Mouse (Mus musculus) lung, embryonic 16.5 days (tissue): ENCODE results near the gene Sync. TPM values are rescaled to one million over a fixed set of nuclear protein-coding genes. Genes with fewer than 3 reads are reported as not detected.

Source experiments
- ATAC-seq: fragments of 200-750 bp; cut with Nextera tagmentation; 2 replicates; pipeline ENCODE4 v1.8.0; 2017; ENCODE audit warnings: low read depth, mild to moderate bottlenecking, moderate library complexity
- H3K27ac ChIP-seq: fragments of 300-500 bp; sonication (generic); 2 replicates; pipeline ENCODE4 v1.5.1; 2014; ENCODE audit warnings: mild to moderate bottlenecking, control low read depth, low read length
- H3K27me3 ChIP-seq: fragments of 300-500 bp; sonication (generic); 2 replicates; pipeline ENCODE4 v1.6.1; 2014; ENCODE audit warnings: low read depth, low read length, mixed read lengths; ENCODE audit not compliant: control insufficient read depth, insufficient read depth
- H3K36me3 ChIP-seq: fragments of 300-500 bp; sonication (generic); 2 replicates; pipeline ENCODE4 v1.6.1; 2014; ENCODE audit warnings: low read length; ENCODE audit not compliant: control insufficient read depth, insufficient read depth
- H3K4me1 ChIP-seq: fragments of 300-500 bp; sonication (generic); replicated peaks from 2 replicates; pipeline ENCODE4 v1.6.1; 2014; ENCODE audit warnings: low read length, mixed read lengths; ENCODE audit not compliant: control insufficient read depth, insufficient read depth
- H3K4me2 ChIP-seq: fragments of 300-500 bp; sonication (generic); 2 replicates; pipeline ENCODE4 v1.6.1; 2014; ENCODE audit warnings: low read depth, low read length, control low read depth
- H3K4me3 ChIP-seq: fragments of 300-500 bp; sonication (generic); 2 replicates; pipeline ENCODE4 v1.5.1; 2014; ENCODE audit warnings: mild to moderate bottlenecking, low read length, control low read depth
- H3K9ac ChIP-seq: fragments of 300-500 bp; sonication (generic); 2 replicates; pipeline ENCODE4 v1.6.1; 2014; ENCODE audit warnings: low read length, control low read depth
- H3K9me3 ChIP-seq: fragments of 300-500 bp; sonication (generic); 2 replicates; pipeline ENCODE4 v1.6.1; 2016; ENCODE audit warnings: low read length; ENCODE audit not compliant: control insufficient read depth
- WGBS: fragments of 180-500 bp; shearing (Covaris S2); extraction: QIAGEN DNeasy Blood & Tissue Kit; methylation state at CpG from one replicate; pipeline ENCODE4 v1.1.7; 2014; 5-methylcytosine and 5-hydroxymethylcytosine counted together
- polyA plus RNA-seq: library from polyadenylated mRNA; unstranded; fragments of >200 nt; fragmentation: Nextera tagmentation; extraction: Ambion mirVana; gene quantifications from 2 replicates; pipeline ENCODE4 v1.2.1, GENCODE M21; 2015

Sync gene
- polyA plus RNA-seq, 1 experiment from 2014 or later, result 0.50 TPM

DNA sequence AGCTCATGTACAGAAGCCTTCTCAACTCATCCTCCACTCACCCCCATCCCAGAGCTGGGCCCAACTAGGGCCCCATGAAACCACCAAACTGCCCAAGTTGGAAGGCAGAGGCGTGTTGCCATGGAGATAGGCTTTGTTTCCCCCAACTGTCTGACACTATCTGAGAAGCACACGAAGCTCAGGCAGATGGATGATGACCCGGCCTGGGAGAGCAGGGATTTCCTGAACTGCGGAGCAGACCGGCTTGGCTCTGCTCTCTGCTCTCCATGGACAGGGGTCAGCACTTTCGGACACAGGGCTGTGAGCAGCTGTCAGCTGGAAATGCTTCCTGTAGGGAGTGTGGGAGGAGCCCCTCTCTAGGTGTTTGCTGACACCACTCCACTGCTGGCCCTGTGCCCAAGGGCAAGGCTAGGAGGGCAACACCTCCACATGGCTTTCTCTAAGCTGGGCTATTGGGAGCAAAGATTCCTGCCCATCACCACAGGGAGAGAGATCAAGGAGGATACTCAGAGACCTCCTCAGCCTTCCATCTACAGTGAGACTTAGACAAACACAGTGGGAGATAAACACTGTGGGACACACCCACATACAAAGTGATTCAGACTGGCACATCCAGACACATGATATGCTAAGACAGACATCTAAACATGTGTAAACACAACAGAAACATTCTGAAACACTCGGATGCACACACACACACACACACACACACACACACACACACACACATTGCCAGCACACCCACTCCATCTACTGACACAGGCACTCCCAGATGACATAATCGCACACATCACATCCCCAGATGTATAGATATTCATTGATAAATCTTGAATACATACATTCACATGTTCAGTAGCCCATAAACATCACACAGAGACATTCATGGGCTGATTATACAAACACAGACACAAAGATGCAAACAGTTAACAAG is 30.7 kb upstream of the Sync start:
- Histone ChIP-seq H3K9ac (peak overlapping the region; percentile 5; the same call in 1 of the 2 replicates), H3K4me2 (peak overlapping the region; percentile 36; the same call in 1 of the 2 replicates), H3K4me3 (no peak overlapping the region), H3K27ac (peak overlapping the region; percentile 62; the same call in 1 of the 2 replicates), H3K36me3 (no peaks in the 10 kb centered on the region), H3K9me3 (no peaks in the 10 kb centered on the region), H3K27me3 (no peaks in the 10 kb centered on the region; the same call in 1 of the 2 replicates), H3K4me1 (peaks cover 16% of the 10 kb centered on the region)
- WGBS, result 12% methylated on average over 8 of the region's 8 CpGs
- peak; percentile 79 for ATAC-seq

DNA sequence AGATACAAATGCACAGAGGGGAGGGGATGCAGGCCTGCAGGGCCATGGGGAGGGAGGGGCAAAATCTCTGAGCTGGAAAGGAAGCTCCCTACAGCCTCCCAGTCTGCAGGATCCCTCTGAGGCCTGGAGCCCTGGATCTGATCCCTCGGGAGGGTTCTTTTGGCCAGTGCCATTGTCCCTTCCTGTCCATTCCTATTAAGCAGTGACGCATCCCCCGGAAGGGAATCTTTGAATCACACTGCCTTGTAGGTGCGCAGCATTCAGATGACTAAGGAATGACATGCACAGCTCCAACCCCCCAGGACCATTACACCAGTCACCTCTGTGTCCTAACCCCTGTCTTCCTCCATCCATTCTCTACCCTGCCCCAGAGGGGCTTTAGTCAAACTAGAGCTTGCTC is 28.3 kb upstream of the Sync start:
- Histone ChIP-seq H3K27me3 (no peaks in the 10 kb centered on the region; the same call in 1 of the 2 replicates), H3K4me3 (no peak overlapping the region), H3K4me1 (peaks cover 25% of the 10 kb centered on the region), H3K9me3 (no peaks in the 10 kb centered on the region), H3K27ac (no peak overlapping the region), H3K36me3 (no peaks in the 10 kb centered on the region), H3K9ac (no peak overlapping the region), H3K4me2 (no peak overlapping the region)
- ATAC-seq, result no peak
- 89% methylated on average over 4 of the region's 4 CpGs for WGBS

DNA sequence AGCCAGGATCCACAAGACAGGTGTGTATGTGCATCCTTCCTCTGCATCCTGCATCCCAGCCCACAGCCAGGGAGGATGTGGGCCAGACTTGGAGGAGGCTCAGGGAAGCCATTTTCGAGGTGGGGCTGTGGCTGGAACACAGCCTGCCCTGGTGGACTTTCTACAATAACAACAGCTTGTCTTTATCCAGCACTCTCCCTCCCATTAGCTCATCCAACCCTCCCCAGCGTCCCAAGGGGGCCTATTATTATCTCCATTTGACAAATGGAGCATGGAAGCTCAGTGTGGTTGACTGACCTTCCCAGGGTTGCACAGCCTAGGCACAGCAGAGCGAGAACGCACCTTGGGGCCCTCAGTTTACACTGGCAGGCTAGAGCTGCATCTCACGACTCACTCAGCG is 26.7 kb upstream of the Sync start:
- no peak overlapping the region for H3K4me3 ChIP-seq
- H3K36me3 ChIP-seq, result no peaks in the 10 kb centered on the region
- H3K4me2 ChIP-seq, result no peak overlapping the region
- no peak overlapping the region for H3K27ac ChIP-seq
- no peaks in the 10 kb centered on the region for H3K9me3 ChIP-seq
- WGBS, result 19% methylated on average over 6 of the region's 6 CpGs
- no peak for ATAC-seq
- H3K27me3 ChIP-seq, result no peaks in the 10 kb centered on the region
- no peak overlapping the region for H3K9ac ChIP-seq
- H3K4me1 ChIP-seq, result peaks cover 25% of the 10 kb centered on the region

DNA sequence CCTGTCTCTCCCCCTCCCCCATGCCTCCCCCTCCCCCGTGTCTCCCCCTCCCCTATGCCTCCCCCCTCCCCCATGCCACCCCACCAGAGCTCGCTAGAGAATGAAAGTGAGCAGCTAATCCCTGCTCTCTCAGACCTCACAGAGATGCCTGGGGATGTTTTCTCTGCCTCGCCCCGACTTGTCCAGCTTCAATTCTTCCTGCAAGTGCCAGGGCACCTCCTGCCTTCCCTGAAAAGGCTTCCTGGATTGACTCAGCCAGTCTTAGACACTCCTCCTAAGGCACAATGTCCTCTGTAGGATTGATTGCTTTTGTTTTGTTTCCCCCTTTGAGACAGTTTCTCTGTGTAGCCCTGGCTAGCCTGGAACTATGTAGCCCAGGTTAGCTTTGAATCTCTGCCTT is 26.2 kb upstream of the Sync start, which contains the start of gene C77080:
C77080 (minus strand) TSS at position 209 of the 400 bp plus-strand sequence.
- Histone ChIP-seq H3K4me3 (no peak within 1 kb of the TSS), H3K36me3 (no peaks in the 10 kb centered on the region), H3K4me2 (no peak within 1 kb of the TSS), H3K27me3 (no peaks in the 10 kb centered on the region), H3K4me1 (peaks cover 23% of the 10 kb centered on the region), H3K27ac (no peak within 1 kb of the TSS), H3K9ac (no peak within 1 kb of the TSS), H3K9me3 (no peaks in the 10 kb centered on the region)
- 24% methylated on average over 3 of the region's 4 CpGs for WGBS
- ATAC-seq, result no peak

DNA sequence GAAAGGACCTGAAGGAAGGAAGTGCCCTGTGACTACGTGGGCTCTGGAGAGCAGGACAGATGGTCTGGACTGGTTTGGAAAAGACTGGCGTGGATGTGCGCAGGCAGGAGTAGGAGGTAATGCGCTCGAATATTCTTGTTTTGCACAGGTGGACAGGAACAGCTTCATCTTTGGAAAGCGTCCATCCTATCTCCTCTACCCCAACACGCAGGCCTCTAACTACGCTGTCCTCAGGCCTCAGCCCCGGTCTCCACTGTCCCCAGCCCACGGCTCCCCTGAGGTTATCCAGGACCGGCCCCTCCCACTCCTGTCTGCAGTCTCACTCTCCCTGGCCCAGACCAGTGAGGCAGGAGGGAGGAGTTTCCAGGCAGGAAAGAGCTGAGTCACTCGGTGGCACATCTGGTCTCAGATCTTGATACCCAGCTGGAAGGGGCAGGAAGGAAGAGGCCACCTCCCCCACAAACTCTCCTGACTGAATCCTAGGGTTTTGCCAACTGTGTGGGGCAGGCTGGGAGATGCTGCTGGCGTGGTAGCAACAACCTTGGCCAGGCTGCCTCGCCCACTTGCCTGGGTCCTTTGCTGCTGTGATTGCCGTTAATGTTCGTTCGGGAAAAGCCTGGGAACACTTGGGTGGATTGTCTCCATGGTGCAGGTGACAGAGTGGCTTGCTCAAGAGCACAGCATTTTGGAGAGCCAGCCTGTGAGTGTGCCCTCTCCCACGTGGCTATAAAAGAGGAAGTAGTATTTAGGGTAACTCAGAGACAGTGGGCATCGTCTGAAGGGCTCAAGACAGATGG is 24.0 kb upstream of the Sync start:
- no peak overlapping the region for H3K9ac ChIP-seq
- peaks cover 13% of the 10 kb centered on the region for H3K4me1 ChIP-seq
- no peak overlapping the region for H3K4me3 ChIP-seq
- H3K4me2 ChIP-seq, result 0 out of 2 replicates have a peak overlapping the region, but pooled peaks have one; percentile 4
- no peaks in the 10 kb centered on the region for H3K27me3 ChIP-seq
- no peaks in the 10 kb centered on the region for H3K9me3 ChIP-seq
- ATAC-seq, result peak; percentile 76
- H3K27ac ChIP-seq, result 0 out of 2 replicates have a peak overlapping the region, but pooled peaks have one; percentile 5
- 24% methylated on average over 19 of the region's 19 CpGs for WGBS
- H3K36me3 ChIP-seq, result no peaks in the 10 kb centered on the region

DNA sequence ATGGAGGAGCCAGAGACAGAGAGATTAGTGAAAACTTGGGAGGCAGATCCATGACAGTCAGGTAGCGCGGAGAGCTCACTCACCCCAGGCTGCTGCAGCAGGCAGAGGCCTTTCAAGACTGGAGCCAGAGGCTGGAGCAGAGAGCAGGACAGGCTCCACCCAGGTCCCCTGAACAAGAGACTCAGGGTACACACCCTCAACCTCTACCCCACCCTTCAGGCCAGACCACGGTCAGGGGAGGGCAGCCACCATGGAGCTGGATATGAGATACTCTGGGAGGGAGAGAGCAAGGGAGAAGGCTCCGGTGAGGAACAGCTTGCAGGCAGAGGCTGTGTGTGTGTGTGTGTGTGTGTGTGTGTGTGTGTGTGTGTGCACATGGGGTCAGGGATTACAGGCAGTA is 21.2 kb upstream of the Sync start:
- H3K4me3 ChIP-seq, result no peak overlapping the region
- no peaks in the 10 kb centered on the region for H3K27me3 ChIP-seq
- H3K27ac ChIP-seq, result no peak overlapping the region
- H3K4me2 ChIP-seq, result no peak overlapping the region
- WGBS, result 84% methylated on average over 4 of the region's 4 CpGs
- no peak for ATAC-seq
- H3K9me3 ChIP-seq, result no peaks in the 10 kb centered on the region
- H3K9ac ChIP-seq, result no peak overlapping the region
- no peaks in the 10 kb centered on the region for H3K36me3 ChIP-seq
- H3K4me1 ChIP-seq, result peaks cover 10% of the 10 kb centered on the region

DNA sequence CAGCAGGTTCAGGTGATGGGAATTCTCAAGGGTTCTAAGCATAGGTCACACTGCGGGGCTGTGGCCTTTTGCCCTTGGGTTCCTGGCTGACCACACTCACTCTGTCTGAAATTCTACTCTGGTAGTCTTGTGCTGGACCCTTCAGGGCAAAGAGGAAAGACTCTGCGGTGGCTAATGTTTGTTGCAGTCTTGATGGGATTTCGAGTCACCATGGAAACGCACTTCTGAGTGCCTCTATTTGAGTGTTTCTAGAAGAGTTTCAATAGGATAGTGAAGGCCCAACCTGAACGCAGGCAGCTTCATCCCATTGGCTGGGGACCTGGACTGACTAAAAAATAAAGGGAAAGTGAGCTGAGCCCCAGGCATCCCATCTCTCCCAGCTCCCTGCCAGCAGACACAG is 20.6 kb upstream of the Sync start:
- Histone ChIP-seq H3K27ac (no peak overlapping the region), H3K4me2 (no peak overlapping the region), H3K27me3 (no peaks in the 10 kb centered on the region), H3K9me3 (no peaks in the 10 kb centered on the region), H3K4me1 (peaks cover 14% of the 10 kb centered on the region), H3K9ac (no peak overlapping the region), H3K4me3 (no peak overlapping the region), H3K36me3 (no peaks in the 10 kb centered on the region)
- WGBS, result 49% methylated on average over 5 of the region's 5 CpGs
- peak; percentile 12; the same call in 1 of the 2 replicates for ATAC-seq

DNA sequence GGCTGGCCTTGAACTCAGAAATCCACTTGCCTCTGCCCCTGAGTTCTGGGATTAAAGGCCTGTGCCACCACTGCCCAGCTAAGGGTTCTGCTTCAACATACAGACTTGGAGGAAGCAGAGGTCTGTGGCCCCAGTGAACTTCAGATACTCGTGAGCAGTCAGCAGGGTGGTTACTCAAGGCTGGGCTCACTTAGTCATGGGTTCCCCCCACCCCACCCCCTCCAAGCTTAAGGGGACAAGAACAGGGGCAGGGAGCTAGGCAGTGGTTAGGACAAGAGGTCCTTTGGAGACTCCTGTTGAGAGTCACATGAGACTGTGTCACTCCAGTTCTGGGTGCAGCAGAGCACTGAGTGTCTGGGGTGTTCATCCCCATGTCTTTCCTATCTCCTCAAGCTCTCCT is 18.7 kb upstream of the Sync start:
- Histone ChIP-seq H3K9me3 (no peaks in the 10 kb centered on the region), H3K4me3 (no peak overlapping the region), H3K27me3 (no peaks in the 10 kb centered on the region), H3K4me1 (peaks cover 11% of the 10 kb centered on the region), H3K36me3 (no peaks in the 10 kb centered on the region), H3K4me2 (no peak overlapping the region), H3K27ac (no peak overlapping the region), H3K9ac (no peak overlapping the region)
- WGBS, result 53% methylated on average over 1 of the region's 1 CpGs
- ATAC-seq, result no peak
